In the genomic region with DNA sequence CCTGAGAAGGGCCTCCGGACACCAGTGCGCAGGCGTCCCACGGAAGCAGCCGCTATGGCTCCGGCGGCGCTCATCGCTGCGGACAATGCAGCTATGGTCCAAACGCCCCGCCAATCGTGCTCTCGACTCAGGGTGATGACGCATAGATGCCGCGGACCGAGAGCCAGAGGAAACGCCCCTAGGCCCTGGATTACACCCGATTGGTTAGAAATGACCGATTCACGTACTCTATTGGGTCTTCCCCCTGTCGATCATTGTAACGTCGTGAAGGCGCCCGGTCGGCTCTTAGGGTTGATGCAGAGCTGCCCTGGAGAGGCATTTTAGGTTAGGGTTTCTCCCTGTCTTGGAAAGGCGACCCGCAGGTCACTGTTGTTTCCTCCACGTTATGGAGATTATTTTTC, we compare ENCODE assay signal across 8 mouse cellular contexts. TPM values are rescaled to one million over a fixed set of nuclear protein-coding genes. Genes with fewer than 3 reads are reported as not detected.
DNase-seq lines count a peak whose midpoint lies in the region; ATAC-seq lines count a peak whose summit lies in the region.

TSS of gene Coq7 (minus strand) at position 179 of the 401 bp plus-strand sequence.

- H3K4me1 ChIP-seq in hindbrain, embryonic 15.5 days (replicated peaks) = peaks cover 13% of the 10 kb centered on the region

- DNase-seq in adrenal gland, adult 18-20 months (ENCODE audit: low spot score in 2 of 2) = peak; percentile 83 to 91
- DNase-seq in gastrocnemius, adult 18-20 months (ENCODE audit: low spot score) = peak; percentile 97
- peak; percentile 93 to 94 for DNase-seq in layer of hippocampus, postnatal 36 days
- peak; percentile 96 for DNase-seq in lung, postnatal 25 days (ENCODE audit: low spot score)
- peak; percentile 100 for DNase-seq in retina, adult 2 months (ENCODE audit: low read depth, low spot score)
- DNase-seq in urinary bladder, postnatal 36 days (ENCODE audit: low spot score in 2 of 2) = peak; percentile 91 to 94

- under 1% methylated on average over 31 of the region's 31 CpGs for WGBS in hindbrain, embryonic 15.5 days

- H3K27ac ChIP-seq in hindbrain, embryonic 15.5 days (replicated peaks) = peak within 1 kb of the TSS; percentile 94

- H3K9me3 ChIP-seq in hindbrain, embryonic 15.5 days = no peaks in the 10 kb centered on the region

- H3K9ac ChIP-seq in hindbrain, embryonic 15.5 days = peak within 1 kb of the TSS; percentile 54

- peak; percentile 96 for ATAC-seq in common myeloid progenitor, adult 5-6 weeks (replicated peaks; ENCODE audit: low read depth, poor library complexity, severe bottlenecking)
- ATAC-seq in hindbrain, embryonic 15.5 days (ENCODE audit: low FRiP score, low read depth) = peak; percentile 100

- 0 out of 2 replicates have a peak, but pooled peaks cover 3% of the 10 kb centered on the region for H3K36me3 ChIP-seq in hindbrain, embryonic 15.5 days

- H3K27me3 ChIP-seq in hindbrain, embryonic 15.5 days = no peaks in the 10 kb centered on the region

- H3K4me3 ChIP-seq in hindbrain, embryonic 15.5 days = peak within 1 kb of the TSS; percentile 50

- H3K4me2 ChIP-seq in hindbrain, embryonic 15.5 days = peak within 1 kb of the TSS; percentile 69

RNA-seq across cellular contexts. Expression of gene Coq7, which starts in this region (rescaled TPM):
- 10 to 100 TPM; 38.7 to 56.5 TPM for total RNA-seq in adrenal gland, adult 18-20 months (2021)
- 19.0 and 23.5 TPM in 2 replicates for total RNA-seq in common myeloid progenitor, adult 5-6 weeks (2017)
- total RNA-seq in gastrocnemius, adult 18-20 months (2021) = 10 to 100 TPM; 46.4 to 57.7 TPM
- polyA plus RNA-seq in hindbrain, embryonic 15.5 days (2015; fragmentation: Nextera tagmentation; extraction: Ambion mirVana) = 100 and 101 TPM in 2 replicates
- total RNA-seq in layer of hippocampus, postnatal 36 days (2021) = 10 to 100 TPM; 32.5 to 32.9 TPM

Comparison
In these comparisons a context has a peak if more than half of its experiments do, and no peak if none do; other contexts are left out.
1. Peak in every context shown above with its lines: DNase-seq, ATAC-seq, H3K4me3 ChIP-seq and H3K27ac ChIP-seq.